Mouse (Mus musculus) testis, adult 2 months (tissue): Measurements from ENCODE around the gene Ccdc152. TPM values are rescaled to one million over a fixed set of nuclear protein-coding genes. Genes with fewer than 3 reads are reported as not detected.
A peak's percentile ranks its signal among the peaks of the same experiment; 100 is the strongest.

ENCODE experiments used
- H3K27ac ChIP-seq: fragments of 200-500 bp; 2 replicates; pipeline ENCODE4 v1.5.1; 2012; ENCODE audit warnings: low read depth, low read length; ENCODE audit not compliant: control insufficient read depth, insufficient read depth
- H3K27me3 ChIP-seq: fragments of 200-500 bp; 2 replicates; pipeline ENCODE4 v1.6.1; 2012; ENCODE audit warnings: mild to moderate bottlenecking, low read length, moderate library complexity; ENCODE audit not compliant: control insufficient read depth, insufficient read depth
- H3K36me3 ChIP-seq: fragments of 200-500 bp; 2 replicates; pipeline ENCODE4 v1.6.1; 2012; ENCODE audit warnings: mild to moderate bottlenecking, low read length; ENCODE audit not compliant: control insufficient read depth, insufficient read depth
- H3K4me1 ChIP-seq: fragments of 200-500 bp; 2 replicates; pipeline ENCODE4 v1.6.1; 2012; ENCODE audit warnings: low read length; ENCODE audit not compliant: control insufficient read depth, insufficient read depth
- H3K4me3 ChIP-seq: fragments of 200-500 bp; 2 replicates; pipeline ENCODE4 v1.5.1; 2012; ENCODE audit warnings: low read depth, mild to moderate bottlenecking, low read length, moderate library complexity, mixed read lengths; ENCODE audit not compliant: control insufficient read depth
- CTCF ChIP-seq: fragments of 200-500 bp; IDR thresholded peaks from 2 replicates; pipeline ENCODE4 v1.5.1; 2012; ENCODE audit warnings: low read depth, mild to moderate bottlenecking, inconsistent platforms, low read length, moderate library complexity; ENCODE audit not compliant: control insufficient read depth, insufficient read depth, insufficient replicate concordance
- POLR2A ChIP-seq: fragments of 200-500 bp; IDR thresholded peaks from 2 replicates; pipeline ENCODE4 v1.6.1; 2012; ENCODE audit warnings: low read depth, mild to moderate bottlenecking, inconsistent platforms, low read length, moderate library complexity; ENCODE audit not compliant: control insufficient read depth
- polyA plus RNA-seq: library from polyadenylated mRNA; depleted of rRNA; stranded (reverse); fragments of >200 nt; gene quantifications from 2 replicates; pipeline ENCODE4 v1.2.3, GENCODE M21; 2012

The Ccdc152 gene
- polyA plus RNA-seq, 1 experiment = 0.70 TPM

DNA sequence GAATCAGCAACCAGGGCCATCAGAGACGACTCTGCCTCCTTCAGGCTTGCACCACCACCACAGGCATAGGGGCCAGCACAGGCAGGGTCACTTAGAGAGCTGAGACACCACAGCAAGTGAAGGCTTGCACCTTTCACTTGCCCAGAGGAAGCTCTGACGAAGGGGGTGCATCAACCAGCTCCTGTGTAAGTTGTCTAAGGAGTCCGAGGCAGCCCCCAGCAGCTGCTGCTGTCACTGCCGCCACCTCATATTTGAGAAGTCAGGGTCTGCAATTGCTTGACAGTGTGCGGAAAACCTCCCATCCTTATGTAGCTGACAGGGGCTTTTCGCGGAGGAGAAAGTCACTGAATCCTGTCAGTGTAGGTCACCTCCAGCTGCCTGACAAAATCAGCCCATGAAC is 24.1 kb downstream of the Ccdc152 start:
- Histone ChIP-seq H3K27me3 (no peaks in the 10 kb centered on the region), H3K27ac (no peak overlapping the region), H3K36me3 (no peaks in the 10 kb centered on the region), H3K4me3 (no peak overlapping the region), H3K4me1 (no peaks in the 10 kb centered on the region)
- TF ChIP-seq CTCF (no peak), POLR2A (no peak)

DNA sequence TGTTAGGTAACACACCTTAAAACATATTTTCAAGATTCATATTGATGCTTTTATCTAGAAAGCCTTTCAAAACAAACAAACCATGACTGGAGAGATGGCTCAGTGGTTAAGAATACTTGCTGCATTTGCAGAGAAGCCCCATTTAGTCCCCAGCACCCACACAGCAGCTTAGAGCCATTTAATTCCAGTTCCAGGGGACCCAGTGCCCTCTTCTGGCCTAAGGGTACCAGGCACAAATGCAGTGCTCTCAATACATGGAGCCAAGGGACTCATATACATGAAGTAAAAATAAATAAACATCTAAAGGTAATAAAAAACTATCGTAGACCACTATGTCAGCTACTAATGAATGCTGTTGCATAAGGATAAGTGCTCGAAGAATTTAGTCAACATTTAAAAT is 25.9 kb downstream of the Ccdc152 start:
- Histone ChIP-seq H3K36me3 (no peaks in the 10 kb centered on the region), H3K27ac (no peak overlapping the region), H3K4me3 (no peak overlapping the region), H3K27me3 (no peaks in the 10 kb centered on the region), H3K4me1 (no peaks in the 10 kb centered on the region)
- TF ChIP-seq CTCF = no peak
- TF ChIP-seq POLR2A = no peak

DNA sequence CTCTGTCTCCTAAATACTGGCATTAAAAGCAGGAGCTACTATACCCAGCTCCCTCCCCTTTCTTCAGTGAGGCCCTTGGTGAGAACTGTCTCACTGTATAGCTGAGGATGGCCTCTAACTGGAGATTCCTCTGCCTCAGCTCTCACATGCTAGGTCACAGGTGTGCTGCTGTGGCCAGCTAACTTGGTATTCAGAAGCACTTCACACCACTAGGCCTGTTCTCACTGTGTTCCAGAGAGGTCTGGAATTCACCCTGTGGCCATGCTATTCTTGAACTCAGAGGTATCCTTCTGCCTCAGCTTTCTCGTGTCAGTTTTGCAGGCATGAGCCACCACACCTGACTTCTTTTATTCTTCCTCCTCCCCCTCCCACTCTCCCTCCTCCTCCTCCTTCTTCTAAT is 30.1 kb downstream of the Ccdc152 start:
- Histone ChIP-seq H3K36me3 (no peaks in the 10 kb centered on the region), H3K27ac (no peak overlapping the region), H3K4me1 (0 out of 2 replicates have a peak, but pooled peaks cover 2% of the 10 kb centered on the region), H3K27me3 (no peaks in the 10 kb centered on the region), H3K4me3 (no peak overlapping the region)
- TF ChIP-seq POLR2A (no peak), CTCF (no peak)

DNA sequence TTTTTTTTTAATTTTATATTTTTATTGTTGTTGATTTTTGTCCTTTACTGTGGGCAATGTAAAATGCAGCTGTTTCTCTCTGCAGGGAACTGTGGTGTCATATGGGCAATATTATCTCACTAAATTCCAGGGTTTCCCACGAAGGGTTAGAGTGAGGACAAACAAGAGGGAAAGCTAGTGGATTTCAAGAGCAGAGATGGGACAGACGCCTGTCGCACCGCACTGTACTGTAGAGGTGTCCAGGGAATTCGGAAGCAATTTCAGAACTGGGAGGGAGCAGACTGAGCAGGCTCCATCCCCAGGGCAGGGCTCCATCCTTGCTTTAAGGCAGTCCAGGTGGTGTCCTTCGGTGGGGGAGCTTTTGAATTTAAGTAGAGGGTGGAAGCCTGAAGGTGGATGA is 32.1 kb downstream of the Ccdc152 start:
- Histone ChIP-seq H3K36me3 (no peaks in the 10 kb centered on the region), H3K4me1 (0 out of 2 replicates have a peak, but pooled peaks cover 2% of the 10 kb centered on the region), H3K27me3 (no peaks in the 10 kb centered on the region), H3K4me3 (peak overlapping the region; percentile 71), H3K27ac (no peak overlapping the region)
- TF ChIP-seq CTCF (no peak), POLR2A (no peak)

DNA sequence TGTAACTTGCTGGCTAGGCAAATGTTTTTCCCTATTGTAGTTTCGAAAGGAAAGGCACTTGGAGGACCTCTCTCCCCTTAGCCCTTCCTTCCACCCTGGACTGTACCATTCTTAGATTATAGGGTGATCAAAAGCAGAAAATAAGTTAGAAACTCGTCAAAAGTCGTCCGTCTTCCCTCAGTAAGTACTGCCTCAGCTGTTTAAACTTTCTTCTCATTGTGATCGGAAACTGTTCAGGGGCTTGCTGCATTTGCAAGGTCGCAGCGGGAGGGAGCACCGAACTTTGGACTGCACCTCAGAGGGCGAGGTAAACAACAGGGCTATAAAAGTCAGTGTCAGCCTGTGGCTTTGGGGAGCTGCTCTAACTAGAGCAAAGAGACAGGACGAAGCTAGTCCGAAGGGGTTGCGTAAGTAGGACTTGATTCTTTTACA is 32.7 kb downstream of the Ccdc152 start:
- Histone ChIP-seq H3K4me1 (0 out of 2 replicates have a peak, but pooled peaks cover 2% of the 10 kb centered on the region), H3K36me3 (no peaks in the 10 kb centered on the region), H3K27ac (peak overlapping the region; percentile 82), H3K4me3 (peak overlapping the region; percentile 72), H3K27me3 (no peaks in the 10 kb centered on the region)
- TF ChIP-seq POLR2A (peak; percentile 57; the same call in 1 of the 2 replicates), CTCF (no peak)

DNA sequence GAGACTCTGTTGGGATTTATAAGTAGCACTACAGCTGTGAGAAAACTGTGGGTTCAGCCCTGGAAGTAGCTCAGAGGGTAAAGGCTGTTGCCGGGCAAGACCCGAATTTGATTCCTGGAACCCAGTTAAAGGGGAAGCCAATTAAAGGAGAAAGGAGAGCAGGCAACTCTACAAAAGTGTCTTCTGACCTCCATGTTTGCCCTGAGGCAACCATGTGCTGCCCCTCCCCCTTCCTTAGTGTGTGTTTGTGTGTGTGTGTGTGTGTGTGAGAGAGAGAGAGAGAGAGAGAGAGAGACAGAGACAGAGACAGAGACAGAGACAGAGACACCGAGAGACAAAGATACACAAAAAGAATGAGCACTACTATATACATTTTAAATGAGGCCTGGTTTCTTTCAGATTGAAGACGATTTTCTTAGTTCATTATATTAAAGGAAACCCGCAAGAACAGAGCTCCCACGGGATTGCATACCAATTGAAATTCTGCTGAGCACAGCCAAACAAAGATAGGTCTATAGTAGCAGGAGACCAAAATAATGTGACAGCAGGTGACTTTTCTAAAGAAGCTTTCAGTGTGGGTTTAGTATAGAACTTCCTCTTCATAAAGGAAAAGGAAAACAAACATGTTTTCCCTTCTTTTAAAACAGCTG is 33.2 kb downstream of the Ccdc152 start:
- H3K36me3 ChIP-seq = no peaks in the 10 kb centered on the region
- H3K27me3 ChIP-seq = no peaks in the 10 kb centered on the region
- H3K4me3 ChIP-seq = no peak overlapping the region
- H3K4me1 ChIP-seq = 0 out of 2 replicates have a peak, but pooled peaks cover 2% of the 10 kb centered on the region
- peak overlapping the region; percentile 13; the same call in 1 of the 2 replicates for H3K27ac ChIP-seq
- TF ChIP-seq CTCF (no peak), POLR2A (no peak)

DNA sequence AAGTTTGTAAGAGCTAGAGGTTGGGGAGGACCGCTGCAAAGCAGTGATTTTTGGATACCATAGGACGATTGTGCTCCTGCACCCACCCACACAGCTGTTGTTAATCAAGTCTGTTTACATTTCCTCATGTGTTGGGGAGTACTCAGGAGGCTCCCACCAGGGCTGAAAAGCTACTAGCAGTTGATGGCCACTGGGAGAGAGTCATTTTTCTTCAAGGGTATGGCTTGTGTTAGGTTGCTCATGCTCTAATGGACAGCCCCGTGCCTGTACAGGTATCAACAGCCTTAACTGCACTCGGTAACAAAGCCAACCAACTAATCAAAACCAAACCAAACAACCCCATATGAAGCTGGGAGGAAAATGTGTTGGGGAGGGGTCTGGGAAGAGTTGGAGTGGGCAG is 33.8 kb downstream of the Ccdc152 start:
- Histone ChIP-seq H3K4me1 (0 out of 2 replicates have a peak, but pooled peaks cover 2% of the 10 kb centered on the region), H3K27ac (no peak overlapping the region), H3K36me3 (no peaks in the 10 kb centered on the region), H3K4me3 (no peak overlapping the region), H3K27me3 (no peaks in the 10 kb centered on the region)
- no peak for TF ChIP-seq CTCF
- TF ChIP-seq POLR2A = no peak
